Mouse (Mus musculus): ENCODE measurements around the gene Dnmt3l.

DNA sequence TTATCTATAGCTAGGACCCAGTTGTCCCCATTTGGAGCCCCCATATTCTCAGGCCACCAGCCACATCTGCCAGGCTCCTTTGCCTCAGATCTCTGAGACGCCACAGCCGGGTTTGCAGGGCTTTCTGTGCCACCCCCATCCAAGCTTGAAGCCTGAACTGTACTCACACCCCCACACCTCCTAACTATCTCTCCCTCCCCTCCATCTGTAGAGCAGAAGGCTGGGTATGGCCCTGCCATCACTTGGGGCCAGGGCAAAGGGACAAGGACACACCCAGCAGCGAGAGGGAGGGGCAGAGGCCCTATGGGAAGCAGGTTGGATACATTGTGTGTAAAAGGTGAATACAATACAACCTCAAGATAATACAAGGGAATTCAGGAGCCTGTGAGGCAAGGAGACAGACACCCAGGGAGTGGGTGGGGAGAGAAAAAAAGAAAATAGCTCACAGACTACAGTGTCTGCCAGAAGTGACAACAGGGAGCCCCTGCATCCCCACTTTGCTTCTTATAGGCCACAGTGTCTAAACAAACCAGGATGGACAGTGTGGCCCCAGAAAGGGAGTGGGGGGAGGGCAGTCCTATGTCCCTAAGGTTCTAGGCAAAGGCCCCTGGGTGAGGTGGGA is 37.2 kb upstream of the Dnmt3l start:
- no peak for TF ChIP-seq CTCF (IDR thresholded peaks at IDR 0.05; ENCODE audit: low read depth)
- TF ChIP-seq EP300 (IDR thresholded peaks at IDR 0.05; ENCODE audit: low read depth), result no peak

Measured in heart, postnatal 0 days (tissue).